Mouse (Mus musculus) forebrain, embryonic 16.5 days (tissue): Measurements from ENCODE around the gene Mdm4. TPM values are rescaled to one million over a fixed set of nuclear protein-coding genes. Genes with fewer than 3 reads are reported as not detected.

ENCODE experiments used
- ATAC-seq: fragments of 200-750 bp; cut with Nextera tagmentation; 2 replicates; pipeline ENCODE4 v1.8.0; 2017; ENCODE audit warnings: mild to moderate bottlenecking, moderate library complexity
- H3K27ac ChIP-seq: fragments of 300-500 bp; sonication (generic); 2 replicates; pipeline ENCODE4 v1.5.1; 2014; ENCODE audit warnings: low read length, control low read depth
- H3K27me3 ChIP-seq: fragments of 300-500 bp; sonication (generic); replicated peaks from 2 replicates; pipeline ENCODE4 v1.6.1; 2014; ENCODE audit warnings: low read length; ENCODE audit not compliant: control insufficient read depth, insufficient read depth
- H3K36me3 ChIP-seq: fragments of 300-500 bp; sonication (generic); 2 replicates; pipeline ENCODE4 v1.6.1; 2014; ENCODE audit not compliant: control insufficient read depth, insufficient read depth
- H3K4me1 ChIP-seq: fragments of 300-500 bp; sonication (generic); replicated peaks from 2 replicates; pipeline ENCODE4 v1.6.1; 2014; ENCODE audit warnings: low read length; ENCODE audit not compliant: control insufficient read depth, insufficient read depth
- H3K4me2 ChIP-seq: fragments of 300-500 bp; sonication (generic); 2 replicates; pipeline ENCODE4 v1.6.1; 2014; ENCODE audit warnings: mild to moderate bottlenecking, low read length, control low read depth
- H3K4me3 ChIP-seq: fragments of 300-500 bp; sonication (generic); replicated peaks from 2 replicates; pipeline ENCODE4 v1.5.1; 2014; ENCODE audit warnings: mild to moderate bottlenecking, low read length, control low read depth
- H3K9ac ChIP-seq: fragments of 300-500 bp; sonication (generic); replicated peaks from 2 replicates; pipeline ENCODE4 v1.6.1; 2014; ENCODE audit warnings: low read depth, low read length, control low read depth
- H3K9me3 ChIP-seq: fragments of 300-500 bp; sonication (generic); 2 replicates; pipeline ENCODE4 v1.6.1; 2016; ENCODE audit warnings: low read length; ENCODE audit not compliant: control insufficient read depth
- WGBS: fragments of 180-500 bp; shearing (Covaris S2); extraction: QIAGEN DNeasy Blood & Tissue Kit; methylation state at CpG from one replicate; pipeline ENCODE4 v1.1.7; 2014; 5-methylcytosine and 5-hydroxymethylcytosine counted together
- polyA plus RNA-seq: library from polyadenylated mRNA; unstranded; fragments of >200 nt; fragmentation: Nextera tagmentation; extraction: Ambion mirVana; gene quantifications from 2 replicates; pipeline ENCODE4 v1.2.1, GENCODE M21; 2015

Gene Mdm4
- polyA plus RNA-seq, 1 experiment from 2014 or later = 50.6 TPM

DNA sequence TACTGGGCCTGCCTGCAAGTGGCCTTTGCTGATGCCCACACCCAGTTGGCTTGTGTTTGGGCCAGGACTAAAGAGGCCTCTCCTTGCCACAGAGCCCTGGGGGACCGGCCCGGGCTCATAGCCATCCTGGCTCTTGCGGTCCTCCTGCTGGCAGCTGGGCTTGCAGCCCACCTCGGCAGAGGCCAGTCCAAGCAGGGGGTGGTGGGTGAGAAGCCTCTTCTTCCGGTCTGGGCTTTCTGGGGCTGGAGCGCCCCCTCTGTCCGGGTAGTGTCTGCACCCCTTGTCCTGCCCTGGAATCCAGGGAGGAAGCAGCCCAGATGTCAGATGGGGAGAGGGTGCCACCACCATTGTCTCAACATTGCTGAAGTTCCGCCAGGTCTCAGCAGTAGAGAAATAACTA is 91.4 kb downstream of the Mdm4 start:
- no peak overlapping the region for H3K9ac ChIP-seq
- no peak overlapping the region for H3K27ac ChIP-seq
- peak; percentile 48; the same call in 1 of the 2 replicates for ATAC-seq
- H3K4me2 ChIP-seq = no peak overlapping the region
- no peaks in the 10 kb centered on the region for H3K9me3 ChIP-seq
- 0 out of 2 replicates have a peak, but pooled peaks cover 2% of the 10 kb centered on the region for H3K36me3 ChIP-seq
- H3K4me1 ChIP-seq = peaks cover 8% of the 10 kb centered on the region
- H3K27me3 ChIP-seq = no peaks in the 10 kb centered on the region
- no peak overlapping the region for H3K4me3 ChIP-seq
- WGBS = 77% methylated on average over 8 of the region's 8 CpGs

DNA sequence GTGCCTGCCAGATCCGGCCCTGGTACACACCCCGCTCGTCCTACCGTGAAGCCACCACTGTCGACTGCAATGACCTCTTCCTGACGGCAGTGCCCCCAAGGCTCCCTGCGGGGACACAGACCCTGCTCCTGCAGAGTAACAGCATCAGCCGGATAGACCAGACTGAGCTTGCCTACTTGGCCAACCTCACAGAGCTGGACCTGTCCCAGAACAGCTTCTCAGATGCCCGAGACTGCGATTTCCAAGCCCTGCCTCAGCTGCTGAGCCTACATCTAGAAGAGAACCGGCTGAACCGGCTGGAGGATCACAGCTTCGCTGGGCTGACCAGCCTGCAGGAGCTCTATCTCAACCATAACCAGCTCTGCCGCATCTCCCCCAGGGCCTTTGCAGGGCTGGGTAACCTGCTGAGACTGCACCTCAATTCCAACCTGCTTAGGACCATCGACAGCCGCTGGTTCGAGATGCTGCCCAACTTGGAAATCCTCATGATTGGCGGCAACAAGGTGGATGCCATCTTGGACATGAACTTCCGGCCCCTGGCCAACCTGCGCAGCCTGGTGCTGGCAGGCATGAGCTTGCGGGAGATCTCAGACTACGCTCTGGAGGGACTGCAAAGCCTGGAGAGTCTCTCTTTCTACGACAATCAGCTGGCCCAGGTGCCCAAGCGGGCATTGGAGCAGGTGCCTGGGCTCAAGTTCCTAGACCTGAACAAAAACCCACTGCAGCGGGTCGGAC is 92.9 kb downstream of the Mdm4 start:
- 91% methylated on average over 26 of the region's 26 CpGs for WGBS
- H3K9me3 ChIP-seq = no peaks in the 10 kb centered on the region
- H3K4me1 ChIP-seq = peaks cover 8% of the 10 kb centered on the region
- H3K9ac ChIP-seq = no peak overlapping the region
- H3K27me3 ChIP-seq = no peaks in the 10 kb centered on the region
- H3K36me3 ChIP-seq = 0 out of 2 replicates have a peak, but pooled peaks cover 2% of the 10 kb centered on the region
- no peak overlapping the region for H3K27ac ChIP-seq
- ATAC-seq = no peak
- no peak overlapping the region for H3K4me2 ChIP-seq
- no peak overlapping the region for H3K4me3 ChIP-seq

DNA sequence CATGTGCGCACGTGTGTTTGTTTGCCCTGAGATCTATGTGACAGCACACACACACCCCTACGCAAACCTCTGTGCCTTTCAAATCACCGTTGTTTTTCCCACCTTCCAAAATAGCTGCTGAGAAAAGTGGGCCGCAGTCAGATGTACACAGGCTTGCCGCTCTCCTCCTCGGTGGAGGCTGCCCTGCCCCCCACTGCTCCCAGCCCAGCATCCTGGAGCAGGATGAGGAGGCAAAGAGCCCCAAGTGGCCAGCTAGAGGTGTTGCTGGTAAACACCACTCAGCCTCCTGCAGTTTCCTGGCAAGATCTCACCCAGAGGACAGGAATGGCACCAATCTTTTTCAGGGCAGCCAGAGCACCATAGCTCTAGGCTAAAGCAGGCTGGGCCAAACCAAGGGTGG is 95.5 kb downstream of the Mdm4 start:
- Histone ChIP-seq H3K4me3 (no peak overlapping the region), H3K27me3 (no peaks in the 10 kb centered on the region), H3K9me3 (no peaks in the 10 kb centered on the region), H3K4me1 (peaks cover 8% of the 10 kb centered on the region), H3K4me2 (no peak overlapping the region), H3K27ac (no peak overlapping the region), H3K9ac (no peak overlapping the region), H3K36me3 (0 out of 2 replicates have a peak, but pooled peaks cover 2% of the 10 kb centered on the region)
- 25% methylated on average over 7 of the region's 7 CpGs for WGBS
- ATAC-seq = peak; percentile 83

DNA sequence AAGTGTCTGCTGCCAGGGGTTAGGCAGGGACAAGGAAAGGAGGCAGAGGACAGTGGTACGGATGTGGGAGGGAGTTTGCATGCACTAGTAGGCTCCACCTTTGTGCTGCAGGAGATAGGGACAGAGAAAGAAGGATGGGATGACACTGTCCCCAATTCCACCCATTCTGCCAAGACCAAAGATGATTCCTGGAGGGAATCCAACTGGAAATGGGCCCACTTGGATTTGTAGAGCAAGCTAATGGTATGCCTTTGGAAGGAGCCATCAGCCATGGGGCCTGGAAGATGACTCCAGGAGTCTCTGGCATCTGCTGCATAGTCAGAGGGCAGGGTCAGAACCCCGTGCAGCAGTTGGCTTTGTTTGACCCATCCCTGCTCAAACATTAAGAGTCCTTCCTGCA is 97.9 kb downstream of the Mdm4 start:
- H3K9me3 ChIP-seq = no peaks in the 10 kb centered on the region

DNA sequence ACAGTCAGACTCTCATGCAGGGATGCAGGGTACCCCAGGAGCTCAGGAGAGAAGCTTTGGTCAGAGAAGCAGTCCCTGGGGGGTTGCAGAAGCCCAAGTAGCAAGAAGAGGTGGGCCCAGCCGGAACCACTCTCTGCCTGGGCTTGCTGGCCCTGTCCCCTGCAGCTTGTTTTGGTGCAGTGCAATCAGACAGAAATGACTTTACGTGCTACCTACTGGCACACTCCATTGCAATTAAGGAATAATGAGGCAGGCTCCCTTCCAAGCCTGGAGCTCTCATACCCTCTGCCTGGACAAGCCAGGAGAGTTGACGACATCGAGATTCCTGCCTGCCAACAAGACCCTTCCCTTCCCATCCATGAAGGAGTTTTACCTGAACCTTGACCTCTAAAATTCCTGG is 100.1 kb downstream of the Mdm4 start:
- Histone ChIP-seq H3K9ac (no peak overlapping the region), H3K27ac (no peak overlapping the region), H3K4me1 (peaks cover 14% of the 10 kb centered on the region), H3K36me3 (no peaks in the 10 kb centered on the region), H3K4me2 (no peak overlapping the region), H3K9me3 (no peaks in the 10 kb centered on the region), H3K4me3 (no peak overlapping the region), H3K27me3 (no peaks in the 10 kb centered on the region)
- no peak for ATAC-seq
- 43% methylated on average over 4 of the region's 4 CpGs for WGBS

More for the DNA sequence above, 97.9 kb downstream of the Mdm4 start:
- Histone ChIP-seq H3K4me1 (peaks cover 14% of the 10 kb centered on the region), H3K9ac (no peak overlapping the region), H3K27me3 (no peaks in the 10 kb centered on the region), H3K4me2 (no peak overlapping the region), H3K4me3 (no peak overlapping the region), H3K36me3 (no peaks in the 10 kb centered on the region), H3K27ac (no peak overlapping the region)
- ATAC-seq = no peak
- WGBS = 78% methylated on average over 2 of the region's 2 CpGs

DNA sequence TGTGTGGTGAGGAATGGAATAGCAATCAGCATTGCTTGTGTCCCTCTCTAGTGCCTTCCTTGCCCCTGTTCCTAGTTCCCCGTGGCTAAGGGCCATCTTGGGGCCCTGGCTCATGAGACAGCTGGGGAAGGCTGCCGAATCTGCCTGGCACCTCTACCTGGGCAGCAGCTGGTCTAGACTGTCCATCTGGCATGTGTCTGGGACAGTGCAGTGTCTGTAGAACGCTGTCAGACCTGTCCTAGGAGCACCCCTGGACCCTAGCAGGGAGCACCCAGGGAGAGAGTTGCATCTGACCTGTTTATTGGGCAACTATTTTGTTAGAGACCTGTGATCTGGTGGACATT is 101.5 kb downstream of the Mdm4 start:
- H3K36me3 ChIP-seq = no peaks in the 10 kb centered on the region
- H3K27ac ChIP-seq = no peak overlapping the region
- no peak overlapping the region for H3K4me3 ChIP-seq
- no peak overlapping the region for H3K4me2 ChIP-seq
- ATAC-seq = no peak
- no peaks in the 10 kb centered on the region for H3K9me3 ChIP-seq
- WGBS = 51% methylated on average over 3 of the region's 3 CpGs
- H3K4me1 ChIP-seq = peaks cover 6% of the 10 kb centered on the region; the same call in 1 of the 2 replicates
- H3K27me3 ChIP-seq = no peaks in the 10 kb centered on the region
- H3K9ac ChIP-seq = no peak overlapping the region

DNA sequence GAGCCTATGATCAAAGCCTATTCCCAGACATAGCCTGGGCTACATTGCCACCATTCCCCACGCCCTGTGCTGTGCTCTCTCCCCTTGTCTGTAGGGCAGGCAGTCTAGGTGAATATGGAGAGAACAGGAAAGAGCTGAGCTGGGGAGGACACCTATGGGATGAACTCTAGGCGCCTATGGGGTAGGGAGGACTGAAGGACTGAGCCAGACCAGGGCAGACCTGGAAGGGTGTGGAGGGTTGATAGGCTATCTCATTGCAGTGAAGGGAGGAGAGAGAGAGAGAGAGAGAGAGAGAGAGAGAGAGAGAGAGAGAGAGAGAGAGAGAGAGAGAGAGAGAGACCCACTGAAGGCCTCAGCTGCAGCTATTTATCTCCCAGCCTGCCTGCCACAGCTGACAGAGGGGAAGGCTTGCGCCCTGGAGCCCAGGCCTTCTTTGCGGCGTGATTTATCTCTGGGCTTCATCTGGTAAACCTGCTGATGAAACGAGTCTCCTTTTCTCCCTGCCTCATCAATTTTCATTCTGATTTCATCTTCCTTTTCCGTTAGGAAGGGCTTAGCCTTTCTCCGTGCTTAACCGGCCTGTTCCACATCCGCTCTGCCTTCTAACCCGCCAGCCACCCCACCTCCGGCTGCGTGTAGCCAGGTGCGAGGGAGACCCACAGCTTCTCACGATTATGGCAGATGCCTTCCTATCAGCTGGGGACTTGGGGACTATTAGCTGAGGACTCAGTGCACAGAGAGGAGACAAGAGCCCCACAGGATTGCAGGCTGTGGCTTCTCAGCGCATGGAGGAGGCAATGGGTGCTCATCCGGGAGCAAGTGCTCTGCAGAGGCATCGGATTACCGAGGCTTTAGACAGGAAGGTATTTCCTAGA is 102.1 kb downstream of the Mdm4 start:
- no peak for ATAC-seq
- Histone ChIP-seq H3K4me1 (peaks cover 6% of the 10 kb centered on the region; the same call in 1 of the 2 replicates), H3K36me3 (no peaks in the 10 kb centered on the region), H3K27me3 (no peaks in the 10 kb centered on the region), H3K9me3 (no peaks in the 10 kb centered on the region), H3K27ac (no peak overlapping the region; the same call in 1 of the 2 replicates), H3K4me3 (no peak overlapping the region), H3K4me2 (no peak overlapping the region), H3K9ac (no peak overlapping the region)
- WGBS = 64% methylated on average over 19 of the region's 19 CpGs

DNA sequence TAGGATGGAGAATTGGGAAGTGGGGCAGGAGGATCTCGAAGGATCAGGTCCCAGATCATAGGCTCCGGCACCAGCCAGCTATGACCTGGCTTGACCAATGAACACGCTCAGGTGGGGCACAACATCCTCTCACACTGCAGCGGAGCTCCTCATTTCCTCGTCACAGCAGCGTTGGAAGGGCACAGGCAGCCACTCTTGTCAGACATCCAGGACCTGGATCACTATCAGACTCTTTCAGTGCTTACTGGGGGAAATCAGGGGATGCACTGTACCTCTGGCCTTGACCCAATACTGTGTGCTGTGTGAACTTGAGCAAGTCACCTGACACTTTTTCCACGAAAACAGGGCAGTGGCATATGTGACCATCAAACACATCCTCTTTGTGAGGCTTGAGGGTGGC is 105.1 kb downstream of the Mdm4 start:
- 85% methylated on average over 7 of the region's 7 CpGs for WGBS
- no peak for ATAC-seq
- H3K4me1 ChIP-seq = peaks cover 26% of the 10 kb centered on the region
- H3K9ac ChIP-seq = no peak overlapping the region
- H3K27me3 ChIP-seq = no peaks in the 10 kb centered on the region
- H3K9me3 ChIP-seq = no peaks in the 10 kb centered on the region
- H3K4me2 ChIP-seq = no peak overlapping the region
- no peak overlapping the region for H3K4me3 ChIP-seq
- H3K36me3 ChIP-seq = no peaks in the 10 kb centered on the region
- H3K27ac ChIP-seq = no peak overlapping the region

DNA sequence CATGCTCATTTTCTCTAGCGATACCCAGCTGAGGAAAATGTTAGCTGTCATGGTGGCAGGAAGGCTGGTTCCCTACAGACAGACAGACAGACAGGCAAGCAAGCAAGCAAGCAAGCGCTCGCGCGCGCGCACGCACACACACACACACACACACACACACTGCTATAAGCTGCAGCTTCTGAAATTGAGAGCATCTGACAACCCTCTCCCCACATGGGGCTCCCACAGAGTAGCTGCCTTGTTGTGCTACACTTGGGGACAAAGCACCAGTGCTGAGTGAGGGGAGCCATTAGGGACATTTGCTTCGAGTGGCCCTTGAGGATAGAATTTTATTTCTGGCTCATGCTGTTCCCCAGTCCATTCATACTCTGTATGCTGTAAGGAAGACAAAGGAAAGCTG is 108.1 kb downstream of the Mdm4 start:
- H3K27me3 ChIP-seq = no peaks in the 10 kb centered on the region
- no peak overlapping the region for H3K9ac ChIP-seq
- no peak overlapping the region for H3K4me2 ChIP-seq
- H3K4me1 ChIP-seq = peaks cover 33% of the 10 kb centered on the region
- no peak for ATAC-seq
- H3K4me3 ChIP-seq = no peak overlapping the region
- H3K9me3 ChIP-seq = no peaks in the 10 kb centered on the region
- H3K27ac ChIP-seq = no peak overlapping the region; the same call in 1 of the 2 replicates
- WGBS = 52% methylated on average over 9 of the region's 9 CpGs
- H3K36me3 ChIP-seq = no peaks in the 10 kb centered on the region
